Mouse (Mus musculus) forebrain, embryonic 14.5 days (tissue): ENCODE results near the gene Btbd35f8. TPM values are rescaled to one million over a fixed set of nuclear protein-coding genes. Genes with fewer than 3 reads are reported as not detected.
"Not testable (repeated sequence)": the region's sequence is repeated elsewhere in the genome, so short reads cannot be mapped to it uniquely, and the experiment has no call there.

Experiments
- ATAC-seq: fragments of 200-750 bp; cut with Nextera tagmentation; 2 replicates; pipeline ENCODE4 v1.8.0; 2017; ENCODE audit warnings: mild to moderate bottlenecking, moderate library complexity
- DNase-seq: peaks from one replicate; pipeline ENCODE4 v3.0.0-alpha.2; 2015; ENCODE audit warnings: low spot score
- H3K27ac ChIP-seq: fragments of 300-500 bp; sonication (generic); 2 replicates; pipeline ENCODE4 v1.5.1; 2014; ENCODE audit warnings: low read depth, mild to moderate bottlenecking, control low read depth, low read length, moderate library complexity
- H3K27me3 ChIP-seq: fragments of 300-500 bp; sonication (generic); replicated peaks from 2 replicates; pipeline ENCODE4 v1.6.1; 2014; ENCODE audit warnings: low read length, control low read depth, mixed read lengths; ENCODE audit not compliant: control insufficient read depth, insufficient read depth
- H3K36me3 ChIP-seq: fragments of 300-500 bp; sonication (generic); 2 replicates; pipeline ENCODE4 v1.6.1; 2014; ENCODE audit warnings: low read length, control low read depth; ENCODE audit not compliant: control insufficient read depth, insufficient read depth
- H3K4me1 ChIP-seq: fragments of 300-500 bp; sonication (generic); 2 replicates; pipeline ENCODE4 v1.6.1; 2014; ENCODE audit warnings: antibody characterized with exemption, low read length, control low read depth; ENCODE audit not compliant: control insufficient read depth, insufficient read depth
- H3K4me2 ChIP-seq: fragments of 300-500 bp; sonication (generic); 2 replicates; pipeline ENCODE4 v1.6.1; 2014; ENCODE audit warnings: mild to moderate bottlenecking, control low read depth, low read length
- H3K4me3 ChIP-seq: fragments of 300-500 bp; sonication (generic); 2 replicates; pipeline ENCODE4 v1.5.1; 2014; ENCODE audit warnings: low read depth, low read length, control low read depth
- H3K9ac ChIP-seq: fragments of 300-500 bp; sonication (generic); 2 replicates; pipeline ENCODE4 v1.6.1; 2014; ENCODE audit warnings: mild to moderate bottlenecking, low read length, control low read depth, moderate library complexity
- H3K9me3 ChIP-seq: fragments of 300-500 bp; sonication (generic); replicated peaks from 2 replicates; pipeline ENCODE4 v1.6.1; 2016; ENCODE audit warnings: low read length, control low read depth, mixed read lengths; ENCODE audit not compliant: control insufficient read depth
- WGBS: fragments of 180-500 bp; shearing (Covaris S2); extraction: QIAGEN DNeasy Blood & Tissue Kit; methylation state at CpG from one replicate; pipeline ENCODE4 v1.1.7; 2014; 5-methylcytosine and 5-hydroxymethylcytosine counted together
- polyA plus RNA-seq: library from polyadenylated mRNA; unstranded; fragments of >200 nt; fragmentation: Nextera tagmentation; extraction: Ambion mirVana; gene quantifications from 2 replicates; pipeline ENCODE4 v1.2.1, GENCODE M21; 2014

Gene Btbd35f8
- not detected in 2 replicates for polyA plus RNA-seq

GRCm38 (mm10) chrX:34450224-34450623 is at the start of gene Btbd35f8:
Btbd35f8 (plus strand) TSS chrX:34450524.
- not testable (repeated sequence) for H3K4me2 ChIP-seq, H3K4me1 ChIP-seq, H3K9me3 ChIP-seq, H3K36me3 ChIP-seq, H3K27ac ChIP-seq, H3K9ac ChIP-seq, H3K4me3 ChIP-seq, H3K27me3 ChIP-seq, DNase-seq, ATAC-seq
- WGBS = no CpG with 5 or more reads among the region's 3 CpGs

Other genes starting within 250 kb of the Btbd35f8 start
- not detected in 2 replicates for gene Spin2g, start 211.8 kb upstream of the Btbd35f8 start, polyA plus RNA-seq